Mouse (Mus musculus) spleen, adult 2 months (tissue): ENCODE measurements around the gene Tor1b.

ENCODE experiments used
- CTCF ChIP-seq: fragments of 200-500 bp; IDR thresholded peaks from 2 replicates; pipeline ENCODE4 v1.5.1; 2011; ENCODE audit warnings: mild to moderate bottlenecking, inconsistent platforms; ENCODE audit not compliant: insufficient read depth, insufficient read length, insufficient replicate concordance; ENCODE audit errors: extremely low read depth
- POLR2A ChIP-seq: fragments of 200-500 bp; IDR thresholded peaks from 2 replicates; pipeline ENCODE4 v1.6.1; 2011; ENCODE audit warnings: low read depth, low read length, inconsistent platforms

DNA sequence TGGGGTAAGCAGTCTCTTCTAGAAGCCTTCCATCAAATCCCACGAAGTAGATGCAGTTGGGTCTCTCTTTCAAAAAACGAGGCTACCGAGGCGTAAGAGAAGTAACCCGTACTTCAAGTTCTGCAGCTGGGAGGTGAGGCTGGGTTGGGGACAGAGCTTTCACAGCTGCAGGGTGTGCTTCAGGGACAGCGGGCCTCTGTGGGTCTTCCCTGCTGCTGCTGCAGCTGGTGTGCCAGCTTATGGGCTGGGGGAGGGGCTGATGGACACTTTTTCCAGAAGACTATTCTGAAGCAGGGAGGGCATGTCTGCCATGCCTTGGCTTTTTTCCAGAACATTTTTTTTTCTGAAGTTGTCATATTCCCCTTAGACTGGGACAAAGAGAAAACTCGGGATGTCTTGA, 30.3 kb downstream of the Tor1b start:
- TF ChIP-seq CTCF = no peak
- no peak for TF ChIP-seq POLR2A
